Mouse (Mus musculus): ENCODE data around the gene Ctps2.
"Not testable (repeated sequence)": the region's sequence is repeated elsewhere in the genome, so short reads cannot be mapped to it uniquely, and the experiment has no call there.

DNA sequence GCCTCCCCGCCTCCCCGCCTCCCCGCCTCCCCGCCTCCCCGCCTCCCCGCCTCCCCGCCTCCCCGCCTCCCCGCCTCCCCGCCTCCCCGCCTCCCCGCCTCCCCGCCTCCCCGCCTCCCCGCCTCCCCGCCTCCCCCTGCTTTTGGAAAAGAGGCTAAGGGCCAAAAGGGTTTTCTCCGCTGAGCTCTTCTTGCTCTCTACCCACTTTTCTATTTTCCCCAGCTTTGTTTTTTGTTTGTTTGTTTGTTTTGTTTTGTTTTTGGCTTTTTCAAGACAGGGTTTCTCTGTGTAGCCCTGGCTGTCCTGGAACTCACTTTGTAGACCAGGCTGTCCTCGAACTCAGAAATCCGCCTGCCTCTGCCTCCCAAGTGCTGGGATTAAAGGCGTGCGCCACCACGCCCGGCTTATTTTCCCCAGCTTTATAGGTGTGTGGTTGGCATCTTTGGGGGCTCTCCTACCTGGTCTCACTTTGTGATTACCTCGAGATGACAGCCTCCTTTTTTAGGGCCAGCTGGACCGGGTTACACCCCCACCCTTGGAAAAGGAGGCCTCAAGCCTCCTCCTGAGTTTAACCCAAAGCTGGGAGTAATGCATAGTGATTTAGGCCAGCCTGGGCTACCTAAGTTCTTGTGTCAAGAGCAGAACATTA is 12.3 kb upstream of the Ctps2 start:
- not testable (repeated sequence) for TF ChIP-seq CTCF (IDR thresholded peaks at IDR 0.05; ENCODE audit: borderline replicate concordance, insufficient read depth, low read length); POLR2A (IDR thresholded peaks at IDR 0.05; ENCODE audit: low read depth, low read length)

Measured in embryonic fibroblast, embryonic 13.5 days (primary cell).